Mouse (Mus musculus) testis, adult 2 months (tissue): ENCODE measurements around the gene Bin2. TPM values are rescaled to one million over a fixed set of nuclear protein-coding genes. Genes with fewer than 3 reads are reported as not detected.
A peak's percentile ranks its signal among the peaks of the same experiment; 100 is the strongest.

Experiments used
- H3K27ac ChIP-seq: fragments of 200-500 bp; 2 replicates; pipeline ENCODE4 v1.5.1; 2012; ENCODE audit warnings: low read depth, low read length; ENCODE audit not compliant: control insufficient read depth, insufficient read depth
- H3K27me3 ChIP-seq: fragments of 200-500 bp; 2 replicates; pipeline ENCODE4 v1.6.1; 2012; ENCODE audit warnings: mild to moderate bottlenecking, low read length, moderate library complexity; ENCODE audit not compliant: control insufficient read depth, insufficient read depth
- H3K36me3 ChIP-seq: fragments of 200-500 bp; 2 replicates; pipeline ENCODE4 v1.6.1; 2012; ENCODE audit warnings: mild to moderate bottlenecking, low read length; ENCODE audit not compliant: control insufficient read depth, insufficient read depth
- H3K4me1 ChIP-seq: fragments of 200-500 bp; 2 replicates; pipeline ENCODE4 v1.6.1; 2012; ENCODE audit warnings: low read length; ENCODE audit not compliant: control insufficient read depth, insufficient read depth
- H3K4me3 ChIP-seq: fragments of 200-500 bp; 2 replicates; pipeline ENCODE4 v1.5.1; 2012; ENCODE audit warnings: low read depth, mild to moderate bottlenecking, low read length, moderate library complexity, mixed read lengths; ENCODE audit not compliant: control insufficient read depth
- CTCF ChIP-seq: fragments of 200-500 bp; IDR thresholded peaks from 2 replicates; pipeline ENCODE4 v1.5.1; 2012; ENCODE audit warnings: low read depth, mild to moderate bottlenecking, inconsistent platforms, low read length, moderate library complexity; ENCODE audit not compliant: control insufficient read depth, insufficient read depth, insufficient replicate concordance
- POLR2A ChIP-seq: fragments of 200-500 bp; IDR thresholded peaks from 2 replicates; pipeline ENCODE4 v1.6.1; 2012; ENCODE audit warnings: low read depth, mild to moderate bottlenecking, inconsistent platforms, low read length, moderate library complexity; ENCODE audit not compliant: control insufficient read depth
- polyA plus RNA-seq: library from polyadenylated mRNA; depleted of rRNA; stranded (reverse); fragments of >200 nt; gene quantifications from 2 replicates; pipeline ENCODE4 v1.2.3, GENCODE M21; 2012

The Bin2 gene
- polyA plus RNA-seq, 1 experiment = 19.7 TPM

DNA sequence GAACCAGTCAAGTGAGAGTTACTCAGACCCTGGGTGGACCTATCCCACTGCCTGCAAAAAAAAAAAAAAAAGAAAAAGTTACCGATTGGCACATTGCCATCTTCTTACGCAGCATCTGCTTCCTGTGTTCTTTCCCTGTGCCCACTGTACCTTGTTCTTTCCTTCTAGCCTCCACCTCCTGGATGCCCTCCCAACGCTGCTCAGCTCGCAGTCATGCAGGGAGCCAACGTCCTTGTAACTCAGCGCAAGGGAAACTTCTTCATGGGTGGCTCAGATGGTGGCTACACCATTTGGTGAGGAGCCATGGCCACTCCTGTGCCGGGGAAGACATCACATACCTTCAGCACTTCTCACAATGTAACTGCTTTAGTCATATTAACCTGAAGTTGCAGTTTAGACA, 50.2 kb downstream of the Bin2 start:
- H3K27me3 ChIP-seq = no peaks in the 10 kb centered on the region
- no peak overlapping the region for H3K4me3 ChIP-seq
- H3K4me1 ChIP-seq = peaks cover 9% of the 10 kb centered on the region
- TF ChIP-seq CTCF (no peak), POLR2A (no peak)
- H3K27ac ChIP-seq = no peak overlapping the region
- H3K36me3 ChIP-seq = peaks cover 3% of the 10 kb centered on the region

GRCm38 (mm10) chr15:100616221-100616620, 53.1 kb downstream of the Bin2 start:
- TF ChIP-seq CTCF = no peak
- TF ChIP-seq POLR2A = no peak
- Histone ChIP-seq H3K4me3 (peak overlapping the region; percentile 89), H3K4me1 (peaks cover 12% of the 10 kb centered on the region), H3K27ac (peak overlapping the region; percentile 80), H3K36me3 (peaks cover 3% of the 10 kb centered on the region), H3K27me3 (no peaks in the 10 kb centered on the region)

DNA sequence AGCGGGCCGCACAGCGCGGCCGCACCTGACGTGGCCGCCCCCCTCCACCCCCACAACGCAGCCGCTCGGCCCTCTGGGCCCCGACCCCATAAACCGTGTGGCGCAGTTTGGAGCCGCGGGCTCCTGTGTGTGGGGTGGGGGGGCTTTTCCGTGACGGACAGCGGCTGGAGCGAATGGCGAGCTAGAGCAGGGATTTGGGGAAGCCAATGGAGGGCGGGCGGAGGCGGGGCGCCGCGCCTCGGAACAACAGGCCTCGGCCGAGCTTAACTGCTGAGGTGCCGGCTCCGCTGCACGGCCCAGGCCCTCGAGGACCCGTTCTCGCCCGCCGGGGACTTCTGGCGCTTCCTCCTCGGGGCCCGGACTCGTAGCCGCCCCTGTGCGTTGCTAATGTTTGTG, 53.5 kb downstream of the Bin2 start:
- no peaks in the 10 kb centered on the region for H3K27me3 ChIP-seq
- peaks cover 12% of the 10 kb centered on the region for H3K4me1 ChIP-seq
- peak overlapping the region; percentile 80 for H3K27ac ChIP-seq
- H3K4me3 ChIP-seq = peak overlapping the region; percentile 89
- H3K36me3 ChIP-seq = peaks cover 3% of the 10 kb centered on the region
- peak; percentile 54 for TF ChIP-seq POLR2A
- TF ChIP-seq CTCF = no peak

GRCm38 (mm10) chr15:100614996-100615824, 54.1 kb downstream of the Bin2 start, which contains the start of gene Dazap2:
Dazap2 (plus strand) TSS chr15:100615349.
- H3K36me3 ChIP-seq = peaks cover 3% of the 10 kb centered on the region
- peak within 1 kb of the TSS; percentile 86 for H3K27ac ChIP-seq
- no peak for TF ChIP-seq CTCF
- TF ChIP-seq POLR2A = peak; percentile 95
- H3K4me3 ChIP-seq = peak within 1 kb of the TSS; percentile 89
- H3K27me3 ChIP-seq = no peaks in the 10 kb centered on the region
- peaks cover 12% of the 10 kb centered on the region for H3K4me1 ChIP-seq

GRCm38 (mm10) chr15:100614218-100614995, 54.9 kb downstream of the Bin2 start:
- Histone ChIP-seq H3K27me3 (no peaks in the 10 kb centered on the region), H3K36me3 (no peaks in the 10 kb centered on the region; the same call in none of the 2 replicates), H3K4me3 (peak overlapping the region; percentile 89), H3K4me1 (peaks cover 12% of the 10 kb centered on the region), H3K27ac (peak overlapping the region; percentile 86)
- TF ChIP-seq POLR2A (no peak; the same call in 1 of the 2 replicates), CTCF (no peak)

- Histone ChIP-seq H3K27ac (no peak overlapping the region; the same call in 1 of the 2 replicates), H3K36me3 (no peaks in the 10 kb centered on the region; the same call in none of the 2 replicates), H3K4me1 (peaks cover 12% of the 10 kb centered on the region), H3K4me3 (peak overlapping the region; percentile 43), H3K27me3 (no peaks in the 10 kb centered on the region)
- TF ChIP-seq CTCF (peak; percentile 78; the same call in 1 of the 2 replicates), POLR2A (no peak)
Measured at GRCm38 (mm10) chr15:100613584-100613983, 55.8 kb downstream of the Bin2 start.

GRCm38 (mm10) chr15:100612432-100612831, 56.9 kb downstream of the Bin2 start:
- peaks cover 12% of the 10 kb centered on the region for H3K4me1 ChIP-seq
- no peaks in the 10 kb centered on the region; the same call in none of the 2 replicates for H3K36me3 ChIP-seq
- no peak for TF ChIP-seq CTCF
- TF ChIP-seq POLR2A = no peak
- H3K27ac ChIP-seq = no peak overlapping the region
- no peak overlapping the region for H3K4me3 ChIP-seq
- no peaks in the 10 kb centered on the region for H3K27me3 ChIP-seq
